Mouse (Mus musculus): ENCODE data around the gene Spns3.

GRCm38 (mm10) chr11:72519189-72519588 is 31.1 kb downstream of the Spns3 start:
- TF ChIP-seq POLR2A (IDR thresholded peaks at IDR 0.05; ENCODE audit: borderline replicate concordance, extremely low read depth, insufficient read depth, insufficient read length, poor library complexity, severe bottlenecking) (no peak), CTCF (IDR thresholded peaks at IDR 0.05; ENCODE audit: borderline replicate concordance, extremely low read depth, insufficient read depth, insufficient read length) (no peak)
